Mouse (Mus musculus) adrenal gland (tissue): ENCODE results near the gene Dab2ip.

Source experiments
- intact Hi-C: fragments of 180-260 bp; cut with DNase I; formaldehyde crosslinking; loops from one replicate; pipeline ENCODE4 v1.15.1; 2025

The Dab2ip gene

DNA sequence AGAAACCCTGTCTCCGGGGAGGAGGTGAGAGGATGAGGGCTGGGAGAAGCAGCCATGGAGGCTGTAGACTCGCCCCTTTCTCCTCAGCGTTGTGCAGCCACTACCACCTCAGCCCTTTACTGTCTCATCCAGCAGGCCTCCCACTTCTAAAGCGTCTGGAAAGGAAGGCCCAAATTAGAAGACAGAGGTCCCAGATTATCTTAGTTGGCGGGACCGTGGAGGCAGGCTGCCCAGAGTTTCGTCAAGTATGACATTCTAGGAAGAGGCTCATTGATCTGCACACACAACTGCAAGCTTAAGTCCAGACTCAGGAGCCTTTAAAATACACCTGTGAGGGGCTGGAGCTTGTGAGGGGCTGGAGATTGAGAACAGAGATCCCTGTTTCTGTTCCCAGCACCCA lies 84.2 kb downstream of the Dab2ip start:
- intact Hi-C loops = no loop called here

DNA sequence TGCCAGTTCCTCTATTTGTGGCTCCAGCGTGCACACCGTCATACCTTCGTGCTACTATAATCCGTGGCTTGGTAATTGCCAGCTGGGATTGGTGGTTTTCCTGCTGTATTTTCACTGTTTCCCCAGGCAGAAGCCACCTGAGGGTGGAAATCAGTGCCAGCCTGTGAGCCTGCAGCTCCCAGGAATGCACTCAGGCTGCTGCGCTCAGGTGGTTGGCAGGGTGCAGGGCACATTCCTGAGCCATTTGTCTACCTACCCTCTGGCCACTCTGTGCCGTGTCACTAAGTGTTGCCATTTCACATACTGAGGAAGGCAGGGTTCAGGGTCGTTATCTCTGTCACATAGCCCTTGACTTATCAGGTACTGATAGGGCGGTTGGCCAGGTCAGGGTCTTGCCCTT lies 88.5 kb downstream of the Dab2ip start:
- intact Hi-C loops = loop anchor here (5.0 kb wide), 1 partner anchor 91 kb away; no protein-coding TSS in a partner anchor

DNA sequence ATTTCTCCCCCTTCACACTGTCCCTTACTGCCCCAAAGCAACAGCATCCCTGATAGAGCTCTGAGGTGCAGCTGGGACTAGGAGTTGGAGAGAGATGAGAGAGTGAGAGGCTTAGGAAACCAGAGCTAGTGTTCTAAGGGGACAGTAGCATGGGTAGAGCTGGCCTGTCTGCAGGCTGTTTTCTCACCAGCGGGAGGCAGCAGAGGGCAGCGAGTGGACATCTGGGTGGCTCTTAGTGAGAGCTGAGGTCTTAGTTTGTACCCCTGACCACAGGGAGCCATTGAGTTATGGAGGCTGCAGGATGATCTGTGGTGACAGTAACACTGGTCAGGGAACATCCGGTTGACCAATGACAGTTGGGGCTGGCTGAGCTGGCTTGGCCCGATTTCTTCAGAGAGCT lies 91.6 kb downstream of the Dab2ip start:
- intact Hi-C loops = loop anchor here (1.0 to 10.0 kb wide), 6 partner anchors 78 to 281 kb away; no protein-coding TSS in a partner anchor

DNA sequence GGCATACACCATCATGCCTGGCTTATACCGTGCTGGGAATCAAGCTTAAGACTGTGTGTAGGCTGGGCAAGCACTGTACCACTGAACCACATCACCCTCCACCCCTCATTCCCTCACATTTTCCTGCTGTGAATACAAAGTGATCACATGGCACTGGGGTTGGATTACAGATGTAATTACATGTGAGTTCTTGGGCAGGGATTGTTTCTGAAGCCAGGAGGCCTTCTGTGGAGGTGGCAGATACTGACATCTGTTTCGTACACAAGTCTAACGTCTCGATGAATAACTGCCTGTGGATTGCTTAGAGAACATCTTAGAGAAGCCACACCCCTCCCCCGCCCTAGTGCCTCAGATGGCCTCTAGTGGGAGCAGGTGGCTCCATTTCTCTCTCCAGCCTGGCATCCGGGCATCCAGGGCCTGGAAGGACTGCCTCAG lies 93.2 kb downstream of the Dab2ip start:
- intact Hi-C loops = loop anchor here (5.0 to 10.0 kb wide), 2 partner anchors 76 to 193 kb away; no protein-coding TSS in a partner anchor

DNA sequence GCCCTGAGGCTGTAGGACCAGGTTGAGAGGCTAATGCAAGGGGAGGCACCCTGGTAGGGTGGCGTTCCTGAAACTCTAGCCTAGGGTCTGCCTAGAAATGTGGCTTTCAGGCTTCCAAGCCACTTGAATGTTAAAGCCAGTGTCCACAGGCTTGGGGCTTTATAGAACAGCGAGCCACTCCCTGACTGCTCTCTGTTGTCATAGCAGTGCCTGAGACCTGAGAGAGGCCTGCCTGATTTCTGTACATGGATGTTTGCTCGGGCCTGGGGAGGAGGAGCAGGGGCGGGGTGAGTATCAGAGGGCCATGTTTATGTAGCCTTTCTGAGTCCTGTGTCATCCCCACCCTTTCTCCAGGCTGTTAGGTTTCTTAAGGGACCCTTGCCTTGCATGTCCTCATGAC lies 94.9 kb downstream of the Dab2ip start:
- intact Hi-C loops = loop anchor here (5.0 to 10.0 kb wide), 2 partner anchors 74 to 192 kb away; no protein-coding TSS in a partner anchor

DNA sequence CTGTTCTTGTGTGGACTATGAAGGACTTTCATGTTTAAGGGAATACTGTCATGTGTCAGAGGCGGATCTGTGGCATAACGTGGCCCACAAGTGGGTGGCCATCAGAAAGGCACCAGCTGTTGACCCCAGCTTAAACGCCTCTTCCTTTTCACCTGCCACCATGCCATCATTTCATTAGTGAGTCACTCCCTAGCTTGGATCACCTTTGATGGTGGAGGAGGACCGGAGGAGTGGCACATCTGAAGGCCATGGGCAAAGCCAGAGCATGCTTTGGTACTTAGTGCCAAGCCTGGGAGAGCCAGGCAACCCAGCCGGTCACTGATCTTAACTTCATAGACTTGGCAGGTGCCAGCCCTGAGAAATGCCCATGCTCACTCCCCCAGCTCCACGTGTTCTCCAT lies 96.7 kb downstream of the Dab2ip start:
- intact Hi-C loops = loop anchor here (5.0 to 10.0 kb wide), 2 partner anchors 73 to 190 kb away; no protein-coding TSS in a partner anchor

GRCm38 (mm10) chr2:35655996-35656395 lies 97.9 kb downstream of the Dab2ip start:
- intact Hi-C loops = loop anchor here (10.0 kb wide), 1 partner anchor 189 kb away; no protein-coding TSS in a partner anchor

DNA sequence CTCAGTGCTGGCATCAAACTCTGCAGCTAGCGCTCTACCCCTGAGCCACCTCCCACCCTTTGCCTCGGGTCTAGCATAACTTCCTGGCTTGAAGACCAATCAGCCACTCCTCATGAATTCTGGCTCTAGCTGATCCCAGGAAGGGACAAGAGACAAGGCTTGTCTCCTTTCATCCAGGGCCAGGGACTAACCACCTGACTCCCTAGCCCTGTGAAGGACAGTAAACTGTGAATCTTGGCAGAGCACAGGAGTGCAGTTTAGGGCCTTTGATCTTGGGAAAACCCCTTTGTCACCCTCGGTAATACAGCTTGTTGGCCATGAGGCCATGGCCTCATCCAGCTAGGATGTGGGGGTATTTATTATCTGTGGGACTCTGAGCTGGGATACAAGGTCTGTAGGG lies 100.2 kb downstream of the Dab2ip start:
- intact Hi-C loops = loop anchor here (10.0 kb wide), 1 partner anchor 186 kb away; no protein-coding TSS in a partner anchor

GRCm38 (mm10) chr2:35659578-35660194 lies 101.6 kb downstream of the Dab2ip start:
- intact Hi-C loops = loop anchor here (2.0 to 10.0 kb wide), 2 partner anchors 59 to 185 kb away; no protein-coding TSS in a partner anchor

GRCm38 (mm10) chr2:35660953-35661374 lies 102.9 kb downstream of the Dab2ip start:
- intact Hi-C loops = loop anchor here (2.0 kb wide), 1 partner anchor 58 kb away; no protein-coding TSS in a partner anchor

DNA sequence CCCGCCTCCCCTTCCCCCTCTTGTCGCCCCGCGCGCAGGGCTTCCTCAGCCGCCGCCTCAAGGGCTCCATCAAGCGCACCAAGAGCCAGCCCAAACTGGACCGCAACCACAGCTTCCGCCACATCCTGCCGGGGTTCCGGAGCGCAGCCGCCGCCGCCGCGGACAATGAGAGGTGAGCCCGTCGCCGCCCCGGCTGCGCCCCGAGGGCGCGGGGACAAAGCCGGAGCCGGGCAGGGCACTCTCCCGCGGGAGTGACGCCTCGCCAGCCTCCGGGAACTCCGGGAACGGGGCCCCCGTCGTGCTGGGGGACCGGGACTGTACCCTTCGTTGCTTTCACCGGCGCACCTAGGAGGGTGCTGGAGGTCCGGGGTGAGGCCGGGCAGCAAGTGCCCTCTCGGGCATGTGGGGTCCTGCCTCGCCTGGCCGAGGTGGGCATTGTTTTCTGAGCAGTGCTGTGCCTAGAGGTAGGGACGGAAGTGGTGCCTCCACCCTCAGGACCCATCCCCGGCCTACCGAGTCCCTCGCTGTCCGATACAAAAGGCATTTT lies 103.5 kb downstream of the Dab2ip start:
- intact Hi-C loops = loop anchor here (2.0 kb wide), 1 partner anchor 57 kb away; no protein-coding TSS in a partner anchor

DNA sequence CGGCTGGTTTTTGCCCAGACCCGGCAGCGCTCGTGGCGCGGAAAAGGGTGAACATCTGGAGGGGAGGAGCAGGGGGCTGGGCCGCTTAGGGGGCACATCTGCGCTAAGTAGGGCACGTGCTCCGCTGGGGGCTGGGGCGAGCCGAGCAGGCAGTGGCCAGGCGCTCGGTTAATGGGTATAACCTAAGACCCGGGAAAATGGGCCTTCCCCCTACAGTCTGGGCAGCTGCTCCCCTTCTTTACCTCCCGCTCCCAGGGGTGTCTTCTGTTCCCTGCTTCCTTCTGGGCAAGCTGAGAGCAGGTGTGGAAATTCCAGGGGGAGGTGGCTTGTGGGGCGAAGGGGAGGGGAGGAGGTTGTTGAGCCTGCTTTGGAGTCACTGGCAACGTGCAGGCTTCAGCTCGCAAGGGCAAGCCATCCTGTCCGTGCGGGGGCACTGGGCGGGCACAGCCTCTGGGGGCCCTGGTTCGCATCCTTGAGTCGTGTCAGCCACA lies 104.0 kb downstream of the Dab2ip start:
- intact Hi-C loops = no loop called here

- intact Hi-C loops = no loop called here
Observed at GRCm38 (mm10) chr2:35662738-35663550, 104.9 kb downstream of the Dab2ip start.

GRCm38 (mm10) chr2:35667746-35668145 lies 109.7 kb downstream of the Dab2ip start:
- intact Hi-C loops = no loop called here

DNA sequence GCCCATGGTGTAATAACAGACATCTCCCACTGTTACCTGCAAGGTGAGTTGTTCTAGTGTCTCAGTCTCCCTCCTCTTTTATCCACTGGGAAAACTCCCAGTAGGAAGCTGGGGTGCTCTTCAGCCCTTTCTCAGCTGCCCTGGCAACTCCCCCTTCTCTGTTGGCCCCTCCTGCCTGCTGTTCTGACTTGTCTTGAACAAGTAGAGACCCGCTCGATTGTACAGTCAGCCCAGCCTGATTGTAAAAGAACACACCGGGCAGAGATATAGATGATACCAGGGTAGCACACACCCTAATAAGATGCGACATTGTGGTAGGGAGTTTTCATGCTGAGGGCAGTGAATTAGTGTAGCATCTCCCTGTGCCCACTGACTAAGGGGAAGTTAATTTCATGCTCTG lies 111.2 kb downstream of the Dab2ip start:
- intact Hi-C loops = no loop called here

GRCm38 (mm10) chr2:35669748-35670147 lies 111.7 kb downstream of the Dab2ip start:
- intact Hi-C loops = no loop called here

DNA sequence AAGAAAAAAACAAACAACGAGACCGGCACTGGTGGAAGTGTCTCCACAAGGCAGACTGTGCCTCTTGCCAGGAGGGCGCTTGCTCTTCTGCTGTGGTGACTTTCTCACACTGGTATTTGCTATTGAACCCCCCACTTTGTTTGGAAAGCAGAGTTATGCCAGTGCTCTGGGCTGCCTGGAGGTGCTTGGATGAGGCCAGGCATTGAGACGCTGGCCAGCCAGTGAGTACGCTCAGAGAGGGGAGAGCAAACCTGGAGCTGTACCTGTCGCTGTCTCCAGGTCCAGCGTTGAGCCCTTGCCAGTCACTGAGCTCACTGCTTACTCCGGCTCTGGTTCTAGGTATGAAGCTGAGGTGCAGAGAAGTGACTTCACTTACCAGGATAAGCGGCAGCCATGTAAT lies 112.2 kb downstream of the Dab2ip start:
- intact Hi-C loops = no loop called here

- intact Hi-C loops = no loop called here
Observed at GRCm38 (mm10) chr2:35671980-35672910, 114.2 kb downstream of the Dab2ip start.

- intact Hi-C loops = no loop called here
Observed at GRCm38 (mm10) chr2:35673181-35673580, 115.1 kb downstream of the Dab2ip start.

DNA sequence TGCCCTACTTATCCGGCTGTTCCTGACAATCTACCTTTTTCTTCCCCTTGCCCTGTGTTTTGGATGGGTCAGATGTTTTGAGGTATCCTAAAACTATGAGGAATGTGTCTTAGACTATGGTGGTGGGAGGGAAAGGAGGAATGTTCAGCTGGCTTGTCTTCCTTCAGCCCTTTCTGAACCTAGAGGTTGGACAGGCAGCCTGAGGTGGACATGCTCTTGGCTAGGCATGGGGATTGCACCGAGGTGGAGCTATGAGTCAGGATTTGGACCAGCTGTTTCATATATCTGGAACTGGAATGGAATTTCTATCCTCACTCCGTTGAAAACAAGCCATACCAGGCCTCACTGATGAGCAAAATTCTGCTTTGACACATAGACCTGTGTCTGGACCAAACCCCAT lies 115.9 kb downstream of the Dab2ip start:
- intact Hi-C loops = no loop called here
